Mouse (Mus musculus) intestine, embryonic 14.5 days (tissue): Measurements from ENCODE around the gene Hspa8. TPM values are rescaled to one million over a fixed set of nuclear protein-coding genes. Genes with fewer than 3 reads are reported as not detected.
"Not testable (repeated sequence)": the region's sequence is repeated elsewhere in the genome, so short reads cannot be mapped to it uniquely, and the experiment has no call there.

Experiments used
- ATAC-seq: fragments of 200-750 bp; cut with Nextera tagmentation; replicated peaks from 2 replicates; pipeline ENCODE4 v1.8.0; 2017; ENCODE audit warnings: low read depth, moderate number of reproducible peaks, moderate TSS enrichment, moderate library complexity; ENCODE audit not compliant: low FRiP score, low TSS enrichment
- DNase-seq: peaks from one replicate; pipeline ENCODE4 v3.0.0-alpha.2; 2018; ENCODE audit warnings: low spot score
- H3K27ac ChIP-seq: fragments of 300-500 bp; sonication (generic); 2 replicates; pipeline ENCODE4 v1.5.1; 2014; ENCODE audit warnings: low read depth, mild to moderate bottlenecking, control low read depth
- H3K27me3 ChIP-seq: fragments of 300-500 bp; sonication (generic); replicated peaks from 2 replicates; pipeline ENCODE4 v1.6.1; 2014; ENCODE audit warnings: low read length, control low read depth; ENCODE audit not compliant: control insufficient read depth, insufficient read depth
- H3K36me3 ChIP-seq: fragments of 300-500 bp; sonication (generic); 2 replicates; pipeline ENCODE4 v1.6.1; 2014; ENCODE audit warnings: low read length, control low read depth; ENCODE audit not compliant: control insufficient read depth, insufficient read depth
- H3K4me1 ChIP-seq: fragments of 300-500 bp; sonication (generic); replicated peaks from 2 replicates; pipeline ENCODE4 v1.6.1; 2014; ENCODE audit warnings: low read length, control low read depth, mixed read lengths; ENCODE audit not compliant: control insufficient read depth, insufficient read depth
- H3K4me2 ChIP-seq: fragments of 300-500 bp; sonication (generic); 2 replicates; pipeline ENCODE4 v1.6.1; 2014; ENCODE audit warnings: low read length
- H3K4me3 ChIP-seq: fragments of 300-500 bp; sonication (generic); 2 replicates; pipeline ENCODE4 v1.5.1; 2014; ENCODE audit warnings: low read depth, low read length, control low read depth, mixed read lengths
- H3K9ac ChIP-seq: fragments of 300-500 bp; sonication (generic); 2 replicates; pipeline ENCODE4 v1.6.1; 2014; ENCODE audit warnings: mild to moderate bottlenecking, low read length
- H3K9me3 ChIP-seq: fragments of 300-500 bp; sonication (generic); 2 replicates; pipeline ENCODE4 v1.6.1; 2016; ENCODE audit warnings: low read length, control low read depth; ENCODE audit not compliant: control insufficient read depth
- WGBS: fragments of 180-500 bp; shearing (Covaris S2); extraction: QIAGEN DNeasy Blood & Tissue Kit; methylation state at CpG from one replicate; pipeline ENCODE4 v1.1.7; 2014; 5-methylcytosine and 5-hydroxymethylcytosine counted together
- polyA plus RNA-seq: library from polyadenylated mRNA; unstranded; fragments of >200 nt; fragmentation: Nextera tagmentation; extraction: Ambion mirVana; gene quantifications from 2 replicates; pipeline ENCODE4 v1.2.1, GENCODE M21; 2014

Gene Hspa8
- polyA plus RNA-seq, 1 experiment from 2014 or later: 2,647 TPM

GRCm38 (mm10) chr9:40801614-40802532 lies 1.1 kb downstream of the Hspa8 start:
- peaks cover 34% of the 10 kb centered on the region for H3K4me1 ChIP-seq
- H3K27me3 ChIP-seq, H3K9me3 ChIP-seq: not testable (repeated sequence)
- peak overlapping the region; percentile 83 for H3K9ac ChIP-seq
- peak overlapping the region; percentile 79 for H3K27ac ChIP-seq
- H3K4me2 ChIP-seq: peak overlapping the region; percentile 88
- DNase-seq: peak; percentile 69
- peak overlapping the region; percentile 71 for H3K4me3 ChIP-seq
- H3K36me3 ChIP-seq: peaks cover 46% of the 10 kb centered on the region
- peak; percentile 22 for ATAC-seq
- under 1% methylated on average over 27 of the region's 28 CpGs for WGBS

- Histone ChIP-seq H3K36me3 (peaks cover 47% of the 10 kb centered on the region), H3K4me3 (peak overlapping the region; percentile 71), H3K9ac (peak overlapping the region; percentile 83), H3K4me2 (peak overlapping the region; percentile 88), H3K4me1 (peaks cover 35% of the 10 kb centered on the region)
- H3K9me3 ChIP-seq, H3K27ac ChIP-seq, ATAC-seq, H3K27me3 ChIP-seq, DNase-seq: not testable (repeated sequence)
- WGBS: 6% methylated on average over 8 of the region's 8 CpGs
These were observed 1.7 kb downstream of the Hspa8 start for GRCm38 (mm10) chr9:40802533-40802875.

- H3K9me3 ChIP-seq, H3K27me3 ChIP-seq, ATAC-seq, DNase-seq, H3K4me3 ChIP-seq, H3K9ac ChIP-seq, H3K27ac ChIP-seq: not testable (repeated sequence)
- Histone ChIP-seq H3K4me2 (peak overlapping the region; percentile 49), H3K4me1 (peaks cover 20% of the 10 kb centered on the region), H3K36me3 (peaks cover 47% of the 10 kb centered on the region)
- WGBS: 68% methylated on average over 3 of the region's 3 CpGs
These were observed 3.8 kb downstream of the Hspa8 start for GRCm38 (mm10) chr9:40804576-40804975.

- DNase-seq: peak; percentile 84
- H3K4me3 ChIP-seq: no peak overlapping the region
- WGBS: 32% methylated on average over 2 of the region's 2 CpGs
- H3K9me3 ChIP-seq: no peaks in the 10 kb centered on the region
- H3K27me3 ChIP-seq: no peaks in the 10 kb centered on the region
- H3K9ac ChIP-seq: no peak overlapping the region
- peak overlapping the region; percentile 14; the same call in 1 of the 2 replicates for H3K4me2 ChIP-seq
- peaks cover 19% of the 10 kb centered on the region for H3K4me1 ChIP-seq
- no peak overlapping the region for H3K27ac ChIP-seq
- peaks cover 47% of the 10 kb centered on the region for H3K36me3 ChIP-seq
- no peak for ATAC-seq
These were observed 4.5 kb downstream of the Hspa8 start for GRCm38 (mm10) chr9:40805263-40805662.

GRCm38 (mm10) chr9:40806440-40807288 lies 5.9 kb downstream of the Hspa8 start:
- Histone ChIP-seq H3K4me2 (no peak overlapping the region), H3K27ac (peak overlapping the region; percentile 39; the same call in 1 of the 2 replicates), H3K9me3 (no peaks in the 10 kb centered on the region), H3K36me3 (peaks cover 47% of the 10 kb centered on the region), H3K4me3 (no peak overlapping the region), H3K27me3 (no peaks in the 10 kb centered on the region), H3K4me1 (peaks cover 19% of the 10 kb centered on the region), H3K9ac (no peak overlapping the region)
- ATAC-seq (peak; percentile 56), DNase-seq (peak; percentile 72)
- WGBS: 33% methylated on average over 5 of the region's 5 CpGs

GRCm38 (mm10) chr9:40807289-40807920 lies 6.6 kb downstream of the Hspa8 start:
- Histone ChIP-seq H3K4me3 (no peak overlapping the region), H3K27ac (peak overlapping the region; percentile 39), H3K27me3 (no peaks in the 10 kb centered on the region), H3K4me1 (peaks cover 19% of the 10 kb centered on the region), H3K9me3 (no peaks in the 10 kb centered on the region), H3K9ac (no peak overlapping the region), H3K4me2 (no peak overlapping the region), H3K36me3 (peaks cover 42% of the 10 kb centered on the region)
- WGBS: 21% methylated on average over 11 of the region's 11 CpGs
- peak; percentile 63 for DNase-seq
- ATAC-seq: peak; percentile 28

- Histone ChIP-seq H3K4me3 (no peak overlapping the region), H3K27ac (no peak overlapping the region; the same call in 1 of the 2 replicates), H3K4me1 (peaks cover 19% of the 10 kb centered on the region), H3K9me3 (no peaks in the 10 kb centered on the region), H3K27me3 (no peaks in the 10 kb centered on the region), H3K9ac (no peak overlapping the region), H3K4me2 (no peak overlapping the region), H3K36me3 (peaks cover 37% of the 10 kb centered on the region)
- DNase-seq (no peak), ATAC-seq (0 out of 2 replicates have a peak, but pooled peaks have one; percentile 10)
- 32% methylated on average over 16 of the region's 16 CpGs for WGBS
These were observed 7.5 kb downstream of the Hspa8 start for GRCm38 (mm10) chr9:40808061-40808906.
